Mouse (Mus musculus) ovary, postnatal 36 days (tissue): ENCODE results near the gene Hoxd10.
A peak's percentile ranks its signal among the peaks of the same experiment; 100 is the strongest.

Experiments
- DNase-seq: peaks from one replicate; pipeline ENCODE4 v3.0.0; 2022; ENCODE audit warnings: low spot score, mixed read lengths

Gene Hoxd10

GRCm38 (mm10) chr2:74666411-74666810, 25.3 kb upstream of the Hoxd10 start:
- DNase-seq: no peak

GRCm38 (mm10) chr2:74667191-74667841, 24.4 kb upstream of the Hoxd10 start:
- no peak for DNase-seq

- no peak for DNase-seq
Observed at GRCm38 (mm10) chr2:74667842-74668357, 23.8 kb upstream of the Hoxd10 start, which contains the start of gene Hoxd13. Gene Hoxd13, plus strand, starts transcription at chr2:74668310.

GRCm38 (mm10) chr2:74668370-74669229, 23.1 kb upstream of the Hoxd10 start:
- no peak for DNase-seq

- no peak for DNase-seq
Observed at GRCm38 (mm10) chr2:74669230-74669578, 22.5 kb upstream of the Hoxd10 start.

- DNase-seq: no peak
Observed at GRCm38 (mm10) chr2:74669650-74670235, 22.0 kb upstream of the Hoxd10 start.

GRCm38 (mm10) chr2:74670632-74671188, 21.0 kb upstream of the Hoxd10 start:
- no peak for DNase-seq

- DNase-seq: no peak
Observed at GRCm38 (mm10) chr2:74671847-74672246, 19.9 kb upstream of the Hoxd10 start.

- peak; percentile 58 for DNase-seq
Observed at GRCm38 (mm10) chr2:74672481-74673362, 19.0 kb upstream of the Hoxd10 start.

- no peak for DNase-seq
Observed at GRCm38 (mm10) chr2:74673835-74674425, 17.8 kb upstream of the Hoxd10 start.

- DNase-seq: no peak
Observed at GRCm38 (mm10) chr2:74674881-74675665, 16.7 kb upstream of the Hoxd10 start, which contains the start of gene Hoxd12. Gene Hoxd12, plus strand, starts transcription at chr2:74675013.

- DNase-seq: no peak
Observed at GRCm38 (mm10) chr2:74675666-74676282, 15.9 kb upstream of the Hoxd10 start.

- no peak for DNase-seq
Observed at GRCm38 (mm10) chr2:74676376-74677052, 15.2 kb upstream of the Hoxd10 start.

GRCm38 (mm10) chr2:74677106-74677505, 14.6 kb upstream of the Hoxd10 start:
- DNase-seq: no peak

GRCm38 (mm10) chr2:74678891-74679595, 12.7 kb upstream of the Hoxd10 start, which contains the start of gene Hoxd11:
Gene Hoxd11, plus strand, starts transcription at chr2:74679557.
- no peak for DNase-seq

- no peak for DNase-seq
Observed at GRCm38 (mm10) chr2:74679596-74679971, 12.1 kb upstream of the Hoxd10 start.

GRCm38 (mm10) chr2:74679980-74680379, 11.7 kb upstream of the Hoxd10 start:
- no peak for DNase-seq
